Mouse (Mus musculus): ENCODE data around the gene Entr1. TPM values are rescaled to one million over a fixed set of nuclear protein-coding genes. Genes with fewer than 3 reads are reported as not detected.

The Entr1 gene
- polyA plus RNA-seq, 1 experiment from 2014 or later: 166 TPM

DNA sequence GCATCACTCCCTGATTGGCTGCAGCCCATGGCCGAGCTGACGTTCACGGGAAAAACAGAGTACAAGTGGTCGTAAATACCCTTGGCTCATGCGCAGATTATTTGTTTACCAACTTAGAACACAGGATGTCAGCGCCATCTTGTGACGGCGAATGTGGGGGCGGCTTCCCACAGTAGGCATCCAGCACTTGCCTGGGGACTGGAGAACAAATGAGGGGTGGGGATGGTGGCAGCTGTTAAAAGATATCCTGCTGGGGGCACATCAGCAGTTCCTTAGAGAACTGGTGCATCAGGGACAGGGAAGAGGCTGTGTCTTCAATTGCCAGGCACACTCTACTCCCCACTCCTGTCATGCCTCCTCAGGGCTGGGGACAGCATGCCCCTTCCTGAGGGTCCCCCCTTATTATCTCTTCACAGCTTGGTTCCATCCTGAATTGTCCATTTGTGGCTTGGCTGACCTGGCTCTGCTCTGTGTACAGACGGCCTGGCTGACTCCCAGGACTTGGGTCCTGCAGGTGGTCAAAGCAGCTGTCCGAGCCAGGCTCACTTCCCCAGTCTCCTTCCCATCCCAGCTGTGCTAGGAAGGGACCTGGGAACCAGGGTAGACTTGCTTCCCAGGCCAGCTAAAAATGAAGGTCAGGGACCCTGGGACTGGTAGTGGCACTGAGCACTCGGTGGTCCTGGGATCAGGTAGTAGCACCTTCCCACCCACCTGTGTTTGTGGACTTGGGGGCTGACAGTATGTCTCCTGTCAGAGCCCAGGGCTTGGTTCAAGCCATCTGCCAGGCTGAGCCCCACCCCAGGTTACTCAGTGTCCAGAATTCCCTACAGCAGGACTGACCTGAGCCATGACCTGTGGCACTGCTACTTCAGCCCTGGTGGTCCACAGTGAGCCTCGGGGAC, 50.6 kb downstream of the Entr1 start:
- 84% methylated on average over 9 of the region's 13 CpGs for WGBS
- H3K4me1 ChIP-seq (replicated peaks): no peaks in the 10 kb centered on the region
- H3K9me3 ChIP-seq: no peaks in the 10 kb centered on the region
- H3K27me3 ChIP-seq: no peaks in the 10 kb centered on the region
- H3K4me2 ChIP-seq (replicated peaks): no peak overlapping the region
- H3K36me3 ChIP-seq: peaks cover 53% of the 10 kb centered on the region
- no peak overlapping the region for H3K9ac ChIP-seq (replicated peaks)
- no peak overlapping the region for H3K4me3 ChIP-seq (replicated peaks)
- no peak; the same call in 1 of the 2 replicates for ATAC-seq
- H3K27ac ChIP-seq: no peak overlapping the region

Other genes with a start within 250 kb of the Entr1 start
- 0.17 TPM in 1 of 2 replicates, not detected in the other for gene Lhx3, start 181.0 kb downstream of the Entr1 start, polyA plus RNA-seq (2015; fragmentation: Nextera tagmentation; extraction: Ambion mirVana)
- 15.4 and 15.7 TPM in 2 replicates for gene Qsox2, start 151.8 kb downstream of the Entr1 start, polyA plus RNA-seq (2015; fragmentation: Nextera tagmentation; extraction: Ambion mirVana)
- gene Ccdc187, start 94.8 kb downstream of the Entr1 start, polyA plus RNA-seq (2015; fragmentation: Nextera tagmentation; extraction: Ambion mirVana): 0.17 and 0.23 TPM in 2 replicates
- 147 and 162 TPM in 2 replicates for gene Gpsm1, start 73.8 kb downstream of the Entr1 start, polyA plus RNA-seq (2015; fragmentation: Nextera tagmentation; extraction: Ambion mirVana)
- 28.1 and 30.6 TPM in 2 replicates for gene Dnlz, start 37.2 kb downstream of the Entr1 start, polyA plus RNA-seq (2015; fragmentation: Nextera tagmentation; extraction: Ambion mirVana)
- gene Card9, start 28.4 kb downstream of the Entr1 start, polyA plus RNA-seq (2015; fragmentation: Nextera tagmentation; extraction: Ambion mirVana): 1.4 and 2.3 TPM in 2 replicates
- gene Snapc4, start 8.7 kb downstream of the Entr1 start, polyA plus RNA-seq (2015; fragmentation: Nextera tagmentation; extraction: Ambion mirVana): 28.2 and 32.3 TPM in 2 replicates
- gene Pmpca, start within 50 bp of the Entr1 start, polyA plus RNA-seq (2015; fragmentation: Nextera tagmentation; extraction: Ambion mirVana): 107 and 110 TPM in 2 replicates
- gene Inpp5e, start 19.9 kb upstream of the Entr1 start, polyA plus RNA-seq (2015; fragmentation: Nextera tagmentation; extraction: Ambion mirVana): 28.0 and 28.6 TPM in 2 replicates
- gene Sec16a, start 55.9 kb upstream of the Entr1 start, polyA plus RNA-seq (2015; fragmentation: Nextera tagmentation; extraction: Ambion mirVana): 21.3 and 22.8 TPM in 2 replicates
- gene Notch1, start 127.3 kb upstream of the Entr1 start, polyA plus RNA-seq (2015; fragmentation: Nextera tagmentation; extraction: Ambion mirVana): 21.4 and 27.9 TPM in 2 replicates
- gene Egfl7, start 190.7 kb upstream of the Entr1 start, polyA plus RNA-seq (2015; fragmentation: Nextera tagmentation; extraction: Ambion mirVana): 44.9 and 55.9 TPM in 2 replicates
- not detected in 2 replicates for gene Gm20532, start 197.3 kb upstream of the Entr1 start, polyA plus RNA-seq (2015; fragmentation: Nextera tagmentation; extraction: Ambion mirVana)
- 4.0 and 5.3 TPM in 2 replicates for gene Agpat2, start 215.1 kb upstream of the Entr1 start, polyA plus RNA-seq (2015; fragmentation: Nextera tagmentation; extraction: Ambion mirVana)
- 112 and 118 TPM in 2 replicates for gene Fam69b, start 239.1 kb upstream of the Entr1 start, polyA plus RNA-seq (2015; fragmentation: Nextera tagmentation; extraction: Ambion mirVana)